Mouse (Mus musculus) cortical plate, adult 2 months (tissue): ENCODE data around the gene Psmb7. TPM values are rescaled to one million over a fixed set of nuclear protein-coding genes. Genes with fewer than 3 reads are reported as not detected.
A peak's percentile ranks its signal among the peaks of the same experiment; 100 is the strongest.

Source experiments
- H3K27ac ChIP-seq: fragments of 200-500 bp; 2 replicates; pipeline ENCODE4 v1.5.1; 2012; ENCODE audit warnings: low read length, control low read depth, inconsistent platforms; ENCODE audit not compliant: insufficient read depth
- H3K4me1 ChIP-seq: fragments of 200-500 bp; 2 replicates; pipeline ENCODE4 v1.6.1; 2011; ENCODE audit warnings: low read length; ENCODE audit not compliant: control insufficient read depth, insufficient read depth
- H3K4me3 ChIP-seq: fragments of 200-500 bp; 2 replicates; pipeline ENCODE4 v1.5.1; 2011; ENCODE audit warnings: mild to moderate bottlenecking, low read length, control low read depth; ENCODE audit not compliant: insufficient read depth
- CTCF ChIP-seq: fragments of 200-500 bp; IDR thresholded peaks from 2 replicates; pipeline ENCODE4 v1.5.1; 2011; ENCODE audit warnings: mild to moderate bottlenecking, control low read depth, low read length; ENCODE audit not compliant: insufficient read depth; ENCODE audit errors: extremely low read depth
- POLR2A ChIP-seq: fragments of 200-500 bp; IDR thresholded peaks from 2 replicates; pipeline ENCODE4 v1.6.1; 2011; ENCODE audit warnings: mild to moderate bottlenecking, low read length, control low read depth; ENCODE audit not compliant: insufficient read depth; ENCODE audit errors: extremely low read depth
- polyA plus RNA-seq: library from polyadenylated mRNA; depleted of rRNA; stranded (reverse); fragments of >200 nt; gene quantifications from 2 replicates; pipeline ENCODE4 v1.2.3, GENCODE M21; 2012; rRNA removed

The Psmb7 gene
- 236 and 242 TPM in 2 replicates for polyA plus RNA-seq

GRCm38 (mm10) chr2:38643625-38644427, at the start of gene Psmb7:
Gene Psmb7 (minus strand): TSS chr2:38644087.
- Histone ChIP-seq H3K4me1 (peaks cover 6% of the 10 kb centered on the region), H3K27ac (no peak within 1 kb of the TSS), H3K4me3 (peak within 1 kb of the TSS; percentile 68)
- TF ChIP-seq POLR2A (no peak; the same call in 1 of the 2 replicates), CTCF (no peak)

DNA sequence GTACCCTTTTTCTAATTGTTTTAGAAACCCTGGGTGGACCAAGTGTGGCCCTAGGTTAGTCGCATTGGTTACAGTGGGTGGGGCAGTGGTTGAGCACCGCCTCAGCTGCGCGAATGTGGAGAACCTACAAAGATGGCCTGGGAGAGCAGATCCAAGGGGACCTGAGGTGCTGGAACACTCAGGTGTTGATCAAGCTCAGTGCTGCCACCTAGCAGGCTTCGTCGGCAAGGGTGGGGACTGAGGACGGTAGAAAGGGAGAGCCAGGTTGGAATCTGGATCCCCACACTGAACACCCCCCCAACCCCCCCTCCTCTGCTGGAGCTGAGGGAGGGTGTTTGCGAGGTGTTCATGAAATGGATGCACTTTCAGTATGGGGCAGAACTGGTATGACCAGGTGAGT, 47.7 kb upstream of the Psmb7 start:
- Histone ChIP-seq H3K27ac (no peak overlapping the region), H3K4me3 (no peak overlapping the region), H3K4me1 (peaks cover 2% of the 10 kb centered on the region; the same call in 1 of the 2 replicates)
- TF ChIP-seq CTCF (peak; percentile 39; the same call in 1 of the 2 replicates), POLR2A (no peak)

DNA sequence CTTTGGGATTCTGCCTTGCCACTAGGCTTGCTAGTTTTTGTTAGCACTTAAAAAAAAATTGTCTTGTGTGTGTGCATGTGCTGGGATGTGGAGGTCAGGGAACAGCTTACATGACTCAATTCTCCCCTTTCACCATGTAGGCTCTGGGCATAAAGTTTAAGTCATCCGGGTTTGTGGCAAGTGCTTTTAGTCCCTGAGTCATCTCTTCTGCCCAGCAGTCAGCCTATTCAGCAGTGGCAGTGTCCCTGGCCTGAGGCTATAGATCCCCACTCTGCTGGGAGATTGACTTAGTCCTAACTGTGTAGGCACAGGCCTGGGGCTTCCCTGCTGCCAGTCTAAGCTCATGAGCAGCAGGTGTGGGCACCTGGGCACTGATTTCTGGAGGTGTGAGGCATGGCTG, 46.0 kb upstream of the Psmb7 start:
- no peak overlapping the region for H3K4me3 ChIP-seq
- TF ChIP-seq CTCF (no peak), POLR2A (no peak)
- H3K27ac ChIP-seq, result no peak overlapping the region
- peaks cover 2% of the 10 kb centered on the region; the same call in 1 of the 2 replicates for H3K4me1 ChIP-seq

GRCm38 (mm10) chr2:38688791-38689520, 45.1 kb upstream of the Psmb7 start:
- peaks cover 2% of the 10 kb centered on the region; the same call in 1 of the 2 replicates for H3K4me1 ChIP-seq
- no peak overlapping the region for H3K27ac ChIP-seq
- H3K4me3 ChIP-seq, result peak overlapping the region; percentile 2; the same call in 1 of the 2 replicates
- TF ChIP-seq POLR2A (no peak), CTCF (peak; percentile 38)

DNA sequence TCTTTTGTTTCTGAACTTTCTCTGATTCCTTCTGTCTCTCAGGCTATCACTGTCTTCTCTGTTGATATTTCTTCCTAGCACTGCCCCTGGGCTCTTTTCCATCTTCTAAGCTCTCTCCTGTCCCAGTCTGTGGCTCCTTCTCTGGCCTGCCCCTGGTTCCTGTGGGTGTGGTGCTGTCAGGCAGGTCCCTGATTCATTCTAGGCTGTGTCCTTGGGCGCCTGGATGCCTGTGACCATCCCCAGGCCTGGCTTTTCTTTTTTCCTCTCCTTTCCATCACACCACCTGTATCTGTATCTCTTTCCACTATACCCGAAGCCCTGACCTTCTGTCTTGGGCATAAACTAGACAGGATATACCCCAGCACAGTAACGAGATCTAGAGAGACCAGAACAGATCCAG, 41.9 kb upstream of the Psmb7 start:
- Histone ChIP-seq H3K4me3 (no peak overlapping the region), H3K4me1 (peaks cover 2% of the 10 kb centered on the region; the same call in 1 of the 2 replicates), H3K27ac (no peak overlapping the region)
- TF ChIP-seq CTCF (no peak), POLR2A (no peak)

GRCm38 (mm10) chr2:38683083-38683482, 39.2 kb upstream of the Psmb7 start:
- no peak overlapping the region for H3K4me3 ChIP-seq
- H3K27ac ChIP-seq, result no peak overlapping the region
- no peak for TF ChIP-seq POLR2A
- no peak for TF ChIP-seq CTCF
- no peaks in the 10 kb centered on the region for H3K4me1 ChIP-seq

DNA sequence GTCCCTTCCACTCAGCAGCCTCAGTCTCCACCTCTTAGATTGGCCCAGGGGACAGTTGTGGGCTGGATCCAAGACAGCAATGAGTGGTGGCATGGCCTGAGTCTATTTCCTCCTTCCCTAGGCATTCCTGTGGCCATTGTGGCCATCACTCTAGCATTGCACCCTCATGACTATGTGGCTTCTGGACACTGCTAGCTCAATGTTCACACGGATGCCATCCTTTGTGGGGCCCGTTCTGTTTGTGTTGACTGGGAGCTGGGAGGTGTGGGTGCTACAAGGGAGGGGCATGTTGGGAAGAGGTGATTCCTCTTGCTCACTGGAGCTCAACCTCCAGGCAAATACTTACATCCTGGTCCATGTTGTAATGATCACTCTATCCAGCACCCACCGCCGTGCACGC, 38.3 kb upstream of the Psmb7 start:
- Histone ChIP-seq H3K4me1 (no peaks in the 10 kb centered on the region), H3K4me3 (no peak overlapping the region), H3K27ac (no peak overlapping the region)
- TF ChIP-seq POLR2A (no peak), CTCF (no peak)

DNA sequence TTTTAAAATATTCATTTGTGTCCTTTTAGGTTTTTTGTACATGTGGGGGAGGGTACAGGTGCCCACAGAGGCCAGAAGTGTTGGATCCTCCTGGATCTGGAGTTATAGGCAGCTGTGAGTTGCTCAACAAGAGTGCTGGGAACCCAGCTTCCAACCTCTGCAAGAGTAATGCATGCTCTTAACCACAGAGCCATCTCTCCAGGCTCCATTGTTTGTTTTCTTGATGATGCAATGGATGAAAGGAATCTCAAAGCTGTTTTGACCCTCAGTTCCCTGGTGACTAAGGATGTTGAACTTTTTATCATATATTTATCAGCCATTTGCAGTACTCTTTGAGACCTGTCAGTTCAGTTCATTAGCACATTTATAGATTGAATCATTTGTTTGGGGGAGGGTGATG, 35.1 kb upstream of the Psmb7 start:
- Histone ChIP-seq H3K27ac (no peak overlapping the region), H3K4me1 (no peaks in the 10 kb centered on the region), H3K4me3 (no peak overlapping the region)
- TF ChIP-seq CTCF, result no peak
- TF ChIP-seq POLR2A, result no peak

- TF ChIP-seq POLR2A (no peak), CTCF (0 out of 2 replicates have a peak, but pooled peaks have one; percentile 8)
- H3K4me1 ChIP-seq, result no peaks in the 10 kb centered on the region
- H3K27ac ChIP-seq, result no peak overlapping the region
- H3K4me3 ChIP-seq, result no peak overlapping the region
Measured at GRCm38 (mm10) chr2:38675366-38675969, 31.6 kb upstream of the Psmb7 start.
